Mouse (Mus musculus): ENCODE measurements around the gene Zfhx3. TPM values are rescaled to one million over a fixed set of nuclear protein-coding genes. Genes with fewer than 3 reads are reported as not detected.

The Zfhx3 gene
- polyA plus RNA-seq, 1 experiment = 1.5 TPM

- DNase-seq (ENCODE audit: extremely low spot score in 1 of 2, low spot score in 1 of 2) = no peak
These were observed 787.4 kb downstream of the Zfhx3 start for GRCm38 (mm10) chr8:108729667-108730329.

GRCm38 (mm10) chr8:108730907-108731440, 788.5 kb downstream of the Zfhx3 start:
- no peak for DNase-seq (ENCODE audit: extremely low spot score in 1 of 2, low spot score in 1 of 2)

GRCm38 (mm10) chr8:108732500-108732899, 790.1 kb downstream of the Zfhx3 start:
- DNase-seq (ENCODE audit: extremely low spot score in 1 of 2, low spot score in 1 of 2) = no peak

GRCm38 (mm10) chr8:108733385-108733784, 790.9 kb downstream of the Zfhx3 start:
- DNase-seq (ENCODE audit: extremely low spot score in 1 of 2, low spot score in 1 of 2) = no peak

- DNase-seq (ENCODE audit: extremely low spot score in 1 of 2, low spot score in 1 of 2) = no peak
These were observed 794.0 kb downstream of the Zfhx3 start for GRCm38 (mm10) chr8:108736442-108736841.

- no peak for DNase-seq (ENCODE audit: extremely low spot score in 1 of 2, low spot score in 1 of 2)
These were observed 795.7 kb downstream of the Zfhx3 start for GRCm38 (mm10) chr8:108738179-108738578.

GRCm38 (mm10) chr8:108739517-108739916, 797.1 kb downstream of the Zfhx3 start:
- DNase-seq (ENCODE audit: extremely low spot score in 1 of 2, low spot score in 1 of 2) = no peak

GRCm38 (mm10) chr8:108740443-108740842, 798.0 kb downstream of the Zfhx3 start:
- DNase-seq (ENCODE audit: extremely low spot score in 1 of 2, low spot score in 1 of 2) = peak; percentile 76 to 91

GRCm38 (mm10) chr8:108741651-108742050, 799.2 kb downstream of the Zfhx3 start:
- DNase-seq (ENCODE audit: extremely low spot score in 1 of 2, low spot score in 1 of 2) = no peak

GRCm38 (mm10) chr8:108742465-108742864, 800.0 kb downstream of the Zfhx3 start:
- no peak for DNase-seq (ENCODE audit: extremely low spot score in 1 of 2, low spot score in 1 of 2)

- no peak for DNase-seq (ENCODE audit: extremely low spot score in 1 of 2, low spot score in 1 of 2)
These were observed 800.8 kb downstream of the Zfhx3 start for GRCm38 (mm10) chr8:108743238-108743637.

GRCm38 (mm10) chr8:108745551-108745950, 803.1 kb downstream of the Zfhx3 start:
- DNase-seq (ENCODE audit: extremely low spot score in 1 of 2, low spot score in 1 of 2) = no peak

- no peak for DNase-seq (ENCODE audit: extremely low spot score in 1 of 2, low spot score in 1 of 2)
These were observed 805.7 kb downstream of the Zfhx3 start for GRCm38 (mm10) chr8:108748095-108748494.

GRCm38 (mm10) chr8:108748851-108749376, 806.5 kb downstream of the Zfhx3 start:
- DNase-seq (ENCODE audit: extremely low spot score in 1 of 2, low spot score in 1 of 2) = peak in 1 of 2 experiments; percentile 19

GRCm38 (mm10) chr8:108750806-108751205, 808.4 kb downstream of the Zfhx3 start:
- no peak for DNase-seq (ENCODE audit: extremely low spot score in 1 of 2, low spot score in 1 of 2)

- no peak for DNase-seq (ENCODE audit: extremely low spot score in 1 of 2, low spot score in 1 of 2)
These were observed 812.1 kb downstream of the Zfhx3 start for GRCm38 (mm10) chr8:108754556-108754955.

- no peak for DNase-seq (ENCODE audit: extremely low spot score in 1 of 2, low spot score in 1 of 2)
These were observed 813.2 kb downstream of the Zfhx3 start for GRCm38 (mm10) chr8:108755400-108756325.

GRCm38 (mm10) chr8:108759511-108760330, 817.3 kb downstream of the Zfhx3 start:
- DNase-seq (ENCODE audit: extremely low spot score in 1 of 2, low spot score in 1 of 2) = peak in 1 of 2 experiments; percentile 68

GRCm38 (mm10) chr8:108760745-108761144, 818.3 kb downstream of the Zfhx3 start:
- DNase-seq (ENCODE audit: extremely low spot score in 1 of 2, low spot score in 1 of 2) = no peak

- no peak for DNase-seq (ENCODE audit: extremely low spot score in 1 of 2, low spot score in 1 of 2)
These were observed 820.1 kb downstream of the Zfhx3 start for GRCm38 (mm10) chr8:108762567-108762966.
